Mouse (Mus musculus) testis, adult 2 months (tissue): ENCODE measurements around the gene Armc9. TPM values are rescaled to one million over a fixed set of nuclear protein-coding genes. Genes with fewer than 3 reads are reported as not detected.

Source experiments
- H3K27ac ChIP-seq: fragments of 200-500 bp; 2 replicates; pipeline ENCODE4 v1.5.1; 2012; ENCODE audit warnings: low read depth, low read length; ENCODE audit not compliant: control insufficient read depth, insufficient read depth
- H3K27me3 ChIP-seq: fragments of 200-500 bp; 2 replicates; pipeline ENCODE4 v1.6.1; 2012; ENCODE audit warnings: mild to moderate bottlenecking, low read length, moderate library complexity; ENCODE audit not compliant: control insufficient read depth, insufficient read depth
- H3K36me3 ChIP-seq: fragments of 200-500 bp; 2 replicates; pipeline ENCODE4 v1.6.1; 2012; ENCODE audit warnings: mild to moderate bottlenecking, low read length; ENCODE audit not compliant: control insufficient read depth, insufficient read depth
- H3K4me1 ChIP-seq: fragments of 200-500 bp; 2 replicates; pipeline ENCODE4 v1.6.1; 2012; ENCODE audit warnings: low read length; ENCODE audit not compliant: control insufficient read depth, insufficient read depth
- H3K4me3 ChIP-seq: fragments of 200-500 bp; 2 replicates; pipeline ENCODE4 v1.5.1; 2012; ENCODE audit warnings: low read depth, mild to moderate bottlenecking, low read length, moderate library complexity, mixed read lengths; ENCODE audit not compliant: control insufficient read depth
- CTCF ChIP-seq: fragments of 200-500 bp; IDR thresholded peaks from 2 replicates; pipeline ENCODE4 v1.5.1; 2012; ENCODE audit warnings: low read depth, mild to moderate bottlenecking, inconsistent platforms, low read length, moderate library complexity; ENCODE audit not compliant: control insufficient read depth, insufficient read depth, insufficient replicate concordance
- POLR2A ChIP-seq: fragments of 200-500 bp; IDR thresholded peaks from 2 replicates; pipeline ENCODE4 v1.6.1; 2012; ENCODE audit warnings: low read depth, mild to moderate bottlenecking, inconsistent platforms, low read length, moderate library complexity; ENCODE audit not compliant: control insufficient read depth
- polyA plus RNA-seq: library from polyadenylated mRNA; depleted of rRNA; stranded (reverse); fragments of >200 nt; gene quantifications from 2 replicates; pipeline ENCODE4 v1.2.3, GENCODE M21; 2012

The Armc9 gene
- polyA plus RNA-seq, 1 experiment, result 36.5 TPM

DNA sequence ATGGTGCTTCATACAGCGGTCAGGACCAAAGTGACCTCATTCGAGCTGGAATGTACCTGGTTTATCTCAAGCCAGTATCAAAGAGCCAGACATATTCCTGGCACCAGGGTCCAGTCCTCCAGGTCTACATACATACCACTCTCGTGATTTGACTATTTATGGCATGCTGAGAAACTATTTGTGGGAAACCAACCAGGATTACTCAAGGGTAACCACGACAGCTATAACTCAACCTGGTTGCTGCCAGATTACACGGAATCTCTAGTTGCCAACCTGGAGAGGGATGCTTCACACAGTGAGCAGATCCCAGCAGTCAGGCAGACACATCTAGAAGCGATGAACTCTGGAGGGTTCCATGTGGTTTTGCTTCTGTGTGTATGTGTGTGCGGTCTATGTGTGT, 3.2 kb upstream of the Armc9 start:
- no peak for TF ChIP-seq CTCF
- TF ChIP-seq POLR2A, result no peak

DNA sequence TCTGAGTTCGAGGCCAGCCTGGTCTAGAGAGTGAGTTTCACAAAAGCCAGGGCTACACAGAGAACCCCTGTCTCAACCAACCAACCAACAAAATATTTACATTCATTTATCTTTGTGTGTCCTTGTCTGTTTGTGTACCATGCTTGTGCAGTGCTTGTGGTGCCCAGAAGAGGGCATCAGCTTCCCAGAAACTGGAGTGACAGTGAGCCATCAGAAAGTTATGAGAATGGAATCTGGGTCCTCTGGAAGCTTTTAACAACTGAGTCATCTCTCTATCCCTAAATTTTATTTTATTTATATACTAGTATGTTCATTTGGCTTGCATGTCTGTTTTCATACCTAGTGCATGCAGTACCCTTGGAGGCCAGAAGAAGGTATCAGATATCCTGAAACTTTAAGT, 2.0 kb upstream of the Armc9 start:
- H3K27ac ChIP-seq, result no peak overlapping the region
- H3K27me3 ChIP-seq, result no peaks in the 10 kb centered on the region
- no peaks in the 10 kb centered on the region for H3K36me3 ChIP-seq
- no peak for TF ChIP-seq CTCF
- TF ChIP-seq POLR2A, result no peak
- H3K4me3 ChIP-seq, result no peak overlapping the region
- H3K4me1 ChIP-seq, result peaks cover 7% of the 10 kb centered on the region

More for the DNA sequence above, 3.2 kb upstream of the Armc9 start:
- Histone ChIP-seq H3K27me3 (no peaks in the 10 kb centered on the region), H3K27ac (no peak overlapping the region), H3K4me1 (peaks cover 7% of the 10 kb centered on the region), H3K36me3 (no peaks in the 10 kb centered on the region), H3K4me3 (no peak overlapping the region)

DNA sequence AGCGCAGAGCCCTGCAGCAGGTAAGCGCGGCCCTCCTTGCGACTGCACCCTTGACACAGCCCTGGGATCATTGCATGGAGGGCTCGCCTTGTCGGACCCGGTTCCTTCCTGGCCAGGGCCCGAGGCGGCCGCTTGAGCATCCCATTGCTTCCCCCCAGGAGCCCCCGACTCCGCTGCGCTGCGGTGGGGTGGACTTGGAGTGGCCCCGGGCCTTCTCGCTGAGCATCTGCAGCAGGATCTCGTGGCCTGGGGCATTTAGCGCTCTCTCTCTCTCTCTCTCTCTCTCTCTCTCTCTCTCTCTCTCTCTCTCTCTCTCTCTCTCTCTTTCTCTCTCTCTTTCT, 214 bp downstream of the Armc9 start:
- peak overlapping the region; percentile 86 for H3K4me3 ChIP-seq
- H3K4me1 ChIP-seq, result peaks cover 7% of the 10 kb centered on the region
- TF ChIP-seq CTCF (no peak), POLR2A (no peak)
- H3K27ac ChIP-seq, result peak overlapping the region; percentile 2; the same call in 1 of the 2 replicates
- peaks cover 1% of the 10 kb centered on the region; the same call in 1 of the 2 replicates for H3K36me3 ChIP-seq
- no peaks in the 10 kb centered on the region for H3K27me3 ChIP-seq

DNA sequence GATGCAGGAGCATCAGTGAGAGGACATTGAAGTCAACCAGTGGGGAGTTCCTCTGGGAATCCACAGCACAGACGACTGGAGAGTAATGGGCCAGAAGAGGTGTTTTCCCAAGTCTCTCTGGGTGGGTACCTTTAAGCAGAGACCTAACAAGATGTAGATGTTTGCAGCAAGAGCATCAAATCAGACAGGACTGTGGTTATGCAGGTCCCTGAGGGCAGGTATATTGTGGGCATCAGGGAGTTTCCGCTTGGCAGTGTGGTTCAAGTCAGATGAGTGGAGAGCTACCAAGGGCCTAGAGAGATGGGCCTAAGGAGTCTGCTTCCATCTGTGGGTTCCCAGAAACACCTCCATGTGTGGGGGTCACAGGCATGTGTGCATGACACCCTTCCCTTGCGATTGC, 1.5 kb downstream of the Armc9 start:
- Histone ChIP-seq H3K4me1 (peaks cover 7% of the 10 kb centered on the region), H3K36me3 (peaks cover 1% of the 10 kb centered on the region; the same call in 1 of the 2 replicates), H3K27me3 (no peaks in the 10 kb centered on the region), H3K27ac (no peak overlapping the region), H3K4me3 (peak overlapping the region; percentile 86)
- no peak for TF ChIP-seq POLR2A
- no peak for TF ChIP-seq CTCF

DNA sequence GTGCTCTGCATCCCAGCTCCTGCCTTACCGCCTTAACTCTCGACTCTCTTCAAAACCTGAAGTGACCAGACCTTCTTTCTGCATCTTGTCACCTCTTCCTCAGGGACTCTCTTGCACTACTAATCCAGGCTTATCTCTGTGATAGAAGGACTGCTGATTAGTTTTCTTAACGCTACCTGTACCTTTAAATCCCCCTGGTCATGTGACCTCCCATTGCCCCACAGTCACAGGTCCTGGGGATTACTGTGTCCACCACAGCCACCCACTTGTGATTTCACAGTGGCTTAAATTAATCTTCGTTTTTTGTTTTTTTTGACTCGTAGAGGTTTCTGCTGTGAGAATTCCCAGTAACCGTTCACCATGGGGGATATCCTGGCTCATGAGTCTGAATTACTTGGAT, 2.0 kb downstream of the Armc9 start:
- Histone ChIP-seq H3K27ac (no peak overlapping the region), H3K36me3 (peaks cover 3% of the 10 kb centered on the region), H3K4me1 (peaks cover 7% of the 10 kb centered on the region), H3K4me3 (no peak overlapping the region; the same call in 1 of the 2 replicates), H3K27me3 (no peaks in the 10 kb centered on the region)
- no peak for TF ChIP-seq CTCF
- no peak for TF ChIP-seq POLR2A

DNA sequence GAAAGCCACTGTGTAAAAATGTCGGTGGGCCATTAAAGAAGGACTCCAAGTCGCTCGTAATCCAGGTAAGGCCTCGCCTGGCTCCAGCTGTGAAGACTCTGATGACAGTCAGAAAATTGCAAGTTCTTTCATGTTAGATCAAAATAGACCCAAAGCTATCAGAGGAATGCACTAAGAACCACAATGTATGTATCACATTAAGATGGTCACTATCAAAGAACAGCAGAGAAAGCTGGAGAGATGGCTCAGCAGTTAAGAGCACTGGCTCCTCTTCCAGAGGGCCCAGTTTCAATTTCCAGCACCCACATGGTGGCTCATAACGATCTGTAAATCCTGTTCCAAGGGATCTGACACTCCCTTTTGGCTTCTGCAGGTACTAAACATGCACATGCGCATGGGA, 5.5 kb downstream of the Armc9 start:
- Histone ChIP-seq H3K36me3 (peaks cover 5% of the 10 kb centered on the region), H3K4me1 (peaks cover 2% of the 10 kb centered on the region; the same call in 1 of the 2 replicates)
- TF ChIP-seq CTCF, result no peak
- TF ChIP-seq POLR2A, result no peak

DNA sequence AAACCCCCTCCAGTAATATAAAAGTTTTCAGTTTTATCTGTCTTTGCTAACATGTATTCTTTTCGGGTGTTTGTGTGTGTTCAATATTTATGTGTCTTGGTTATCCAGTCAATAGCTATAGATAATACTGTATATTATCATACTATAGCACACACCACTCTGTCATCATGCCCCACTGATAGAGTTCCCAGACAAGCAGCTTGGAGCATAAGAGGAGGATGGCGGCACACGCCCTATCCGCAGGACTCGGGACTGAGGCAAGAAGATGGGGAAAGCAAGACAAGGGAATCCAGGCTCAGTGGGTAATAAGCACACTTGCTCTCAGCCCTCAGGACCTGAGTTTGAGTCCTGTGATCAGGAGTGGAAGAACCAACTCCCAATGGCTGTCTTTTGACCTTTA, 5.9 kb downstream of the Armc9 start:
- no peak overlapping the region for H3K27ac ChIP-seq
- H3K4me3 ChIP-seq, result no peak overlapping the region
- H3K4me1 ChIP-seq, result no peaks in the 10 kb centered on the region
- H3K36me3 ChIP-seq, result peaks cover 5% of the 10 kb centered on the region
- TF ChIP-seq POLR2A (no peak), CTCF (no peak)
- H3K27me3 ChIP-seq, result no peaks in the 10 kb centered on the region

More for the DNA sequence above, 5.5 kb downstream of the Armc9 start:
- Histone ChIP-seq H3K4me3 (no peak overlapping the region), H3K27me3 (no peaks in the 10 kb centered on the region), H3K27ac (no peak overlapping the region)

DNA sequence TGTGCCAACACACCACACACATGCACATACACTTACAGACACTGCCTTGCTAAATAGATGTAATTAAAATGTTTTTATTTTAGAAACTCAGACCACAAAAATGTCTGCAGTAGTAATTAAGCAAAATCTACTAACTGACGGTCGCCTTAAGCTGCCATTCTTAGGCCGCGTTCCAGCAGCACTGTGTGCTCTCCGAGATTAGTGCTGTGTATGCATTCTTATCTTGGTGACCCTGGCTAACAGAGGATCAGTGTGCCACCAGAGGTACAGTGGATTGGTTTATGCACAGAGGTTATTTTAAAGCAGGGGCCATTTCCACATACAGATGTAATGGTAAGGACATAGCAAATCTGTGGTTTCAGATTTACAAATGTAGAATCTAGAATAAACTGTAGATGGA, 6.5 kb downstream of the Armc9 start:
- peaks cover 5% of the 10 kb centered on the region for H3K36me3 ChIP-seq
- H3K4me1 ChIP-seq, result no peaks in the 10 kb centered on the region
- no peaks in the 10 kb centered on the region for H3K27me3 ChIP-seq
- no peak overlapping the region for H3K4me3 ChIP-seq
- no peak overlapping the region for H3K27ac ChIP-seq
- TF ChIP-seq POLR2A (no peak), CTCF (no peak)
